Mouse (Mus musculus) stomach, postnatal 0 days (tissue): ENCODE data around the gene Nelfa.

Experiments
- CTCF ChIP-seq: IDR thresholded peaks from 2 replicates; pipeline ENCODE4 v1.5.1; 2016; ENCODE audit warnings: antibody characterized with exemption, low read depth, mild to moderate bottlenecking, moderate library complexity
- EP300 ChIP-seq: optimal IDR thresholded peaks from 2 replicates; pipeline ENCODE3; 2016; ENCODE audit warnings: antibody characterized with exemption

DNA sequence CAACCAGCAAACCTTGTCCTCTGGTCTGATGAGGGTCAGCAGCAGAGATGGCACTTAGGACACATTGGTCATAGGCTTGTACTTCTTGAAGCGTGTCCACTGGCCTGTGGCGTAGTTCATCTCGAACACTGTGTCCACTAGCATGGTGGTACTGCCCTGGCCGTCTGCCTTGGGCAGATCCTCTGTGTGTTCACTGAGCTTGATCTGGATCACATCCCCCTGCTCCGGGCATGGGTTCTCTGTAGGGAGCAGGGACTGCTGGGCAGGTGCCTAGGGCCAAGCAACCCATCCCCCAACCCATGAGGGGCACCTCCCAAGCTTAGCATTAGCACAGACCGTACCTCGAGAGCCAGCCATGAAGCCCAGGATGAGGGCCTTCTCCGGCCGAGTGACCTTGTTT lies 37.5 kb downstream of the Nelfa start:
- TF ChIP-seq CTCF, result no peak
- TF ChIP-seq EP300, result no peak
